Mouse (Mus musculus) cerebellum, postnatal 14 days (tissue): Measurements from ENCODE around the gene Thumpd1.

ENCODE experiments used
- DNase-seq, 2 experiments: peaks; one replicate each; pipeline ENCODE4 v3.0.0; 2021; ENCODE audit warnings: mixed read lengths in 2 of 2

The Thumpd1 gene

GRCm38 (mm10) chr7:119670395-119670794 is 50.2 kb downstream of the Thumpd1 start:
- DNase-seq, result no peak

- DNase-seq, result no peak
Measured at GRCm38 (mm10) chr7:119667893-119668292, 52.7 kb downstream of the Thumpd1 start.
